Mouse (Mus musculus): Measurements from ENCODE around the gene Ddhd1.
A peak's percentile ranks its signal among the peaks of the same experiment; 100 is the strongest.

Ddhd1 gene

DNA sequence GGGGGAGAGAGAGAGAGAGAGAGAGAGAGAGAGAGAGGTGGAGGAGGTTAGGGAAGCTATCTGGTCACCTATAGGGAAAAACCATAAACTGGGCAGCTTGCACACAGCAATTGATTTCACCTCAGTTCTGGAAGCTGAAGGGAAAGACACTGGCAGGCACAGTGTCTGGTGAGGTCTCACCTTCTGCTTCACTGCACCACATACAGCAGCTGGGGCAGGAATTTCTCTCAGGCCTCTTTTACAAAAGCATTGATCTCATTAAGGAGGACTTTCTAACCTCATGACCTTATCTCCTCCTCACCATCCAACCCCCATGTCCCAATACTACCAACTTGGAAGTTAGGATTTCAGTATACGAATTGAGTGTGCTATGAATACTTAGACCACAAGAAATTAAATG, 13.2 kb downstream of the Ddhd1 start:
- no peak for DNase-seq (ENCODE audit: low spot score)

GRCm38 (mm10) chr14:45644202-45644601, 13.7 kb downstream of the Ddhd1 start:
- DNase-seq (ENCODE audit: low spot score) = no peak

DNA sequence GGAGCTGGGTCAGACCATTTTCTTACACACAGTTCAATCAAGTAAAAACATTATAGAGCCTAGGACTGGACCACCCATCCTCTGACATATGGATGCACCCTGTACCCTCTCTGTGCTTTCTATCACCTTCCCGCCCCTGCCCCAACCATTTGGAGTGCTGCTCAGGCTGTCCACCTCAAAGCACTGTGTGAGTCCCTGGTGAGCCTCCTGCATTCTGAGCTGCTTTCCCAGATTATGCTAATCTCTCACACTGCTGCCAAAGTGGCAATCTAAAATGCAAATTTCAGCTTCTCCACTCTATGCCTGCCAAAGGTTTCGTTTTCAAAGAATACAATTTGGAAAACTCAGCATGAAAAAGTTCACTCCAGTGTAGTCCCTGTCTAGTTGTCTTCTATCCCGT, 14.5 kb downstream of the Ddhd1 start:
- no peak for DNase-seq (ENCODE audit: low spot score)

DNA sequence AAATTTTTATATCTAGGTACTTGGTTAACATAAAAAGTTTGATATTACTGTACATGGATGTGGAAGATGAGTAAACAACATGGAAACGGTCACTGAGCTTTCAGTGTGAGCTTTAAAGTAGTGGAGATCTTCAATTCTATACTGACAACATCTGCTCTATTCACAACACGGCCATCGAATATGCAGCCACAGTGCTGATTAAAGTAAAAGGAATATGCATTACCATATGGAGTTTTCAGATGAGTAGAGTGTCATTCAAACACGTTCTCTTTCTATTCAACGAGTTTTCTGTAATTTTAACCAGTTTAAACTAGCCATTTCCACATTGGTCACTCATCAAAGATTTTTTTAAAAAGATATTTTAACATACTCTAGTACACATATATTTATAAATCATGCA, 15.1 kb downstream of the Ddhd1 start:
- DNase-seq (ENCODE audit: low spot score) = no peak

DNA sequence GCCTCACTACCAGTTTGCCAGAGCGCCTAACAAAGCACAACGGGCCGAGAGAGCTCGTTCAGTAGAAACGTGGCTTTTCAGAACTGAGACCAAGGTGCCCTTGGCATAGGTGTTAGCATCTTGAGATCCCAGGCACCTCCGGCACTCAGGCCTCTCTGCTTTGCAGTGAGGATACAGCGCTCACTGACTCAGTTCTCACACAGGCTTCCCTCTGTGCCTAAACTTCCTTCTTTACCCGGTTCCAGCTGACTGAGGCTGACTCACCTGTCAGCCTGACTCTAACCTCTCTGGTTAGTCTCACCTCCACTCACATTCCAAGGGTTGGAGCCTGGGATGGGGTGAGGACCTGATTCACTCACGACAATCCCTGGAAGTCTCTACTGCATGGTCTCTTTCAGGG, 15.7 kb downstream of the Ddhd1 start:
- DNase-seq (ENCODE audit: low spot score) = no peak

GRCm38 (mm10) chr14:45638717-45639116, 19.2 kb downstream of the Ddhd1 start:
- peak; percentile 19 for DNase-seq (ENCODE audit: low spot score)

- DNase-seq (ENCODE audit: low spot score) = no peak
Measured at GRCm38 (mm10) chr14:45635496-45635895, 22.4 kb downstream of the Ddhd1 start.

DNA sequence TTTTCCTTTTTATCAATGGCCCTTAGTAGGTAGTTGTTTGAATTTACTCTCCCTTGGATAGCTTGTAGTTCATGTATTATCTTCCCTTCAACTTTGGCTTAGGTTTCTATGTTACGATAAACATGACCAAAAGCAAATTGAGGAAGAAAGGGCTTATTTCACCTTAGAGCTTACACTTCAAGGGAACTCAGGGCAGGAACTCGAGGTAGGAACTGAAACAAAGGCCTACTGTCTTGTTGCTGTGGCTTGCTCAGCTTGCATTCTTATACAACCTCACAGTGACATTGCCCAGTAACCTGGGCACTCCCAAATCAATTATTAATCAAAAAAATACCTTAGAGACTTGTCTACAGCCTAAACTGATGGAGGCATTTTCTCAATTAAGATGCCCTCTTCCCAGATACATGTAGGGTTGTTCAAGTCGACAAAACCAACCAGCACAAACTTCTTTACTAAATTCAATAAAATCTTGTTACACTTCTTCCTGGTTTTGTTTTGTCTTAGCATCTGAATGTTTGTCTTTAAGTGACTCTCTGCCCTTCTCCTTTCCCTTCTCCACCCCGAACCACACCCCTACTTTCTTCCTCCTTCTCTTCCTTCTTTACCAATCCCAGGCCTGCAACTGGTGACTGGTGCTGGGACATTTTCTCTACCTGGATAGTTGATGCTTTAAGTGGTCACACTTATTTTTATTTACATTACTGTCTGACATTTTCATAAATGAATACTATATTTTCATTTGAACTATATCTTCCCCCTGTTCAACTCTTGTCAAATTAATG, 25.0 kb downstream of the Ddhd1 start:
- DNase-seq (ENCODE audit: low spot score) = no peak

GRCm38 (mm10) chr14:45630544-45630943, 27.4 kb downstream of the Ddhd1 start:
- DNase-seq (ENCODE audit: low spot score) = no peak

GRCm38 (mm10) chr14:45629938-45630337, 28.0 kb downstream of the Ddhd1 start:
- no peak for DNase-seq (ENCODE audit: low spot score)

GRCm38 (mm10) chr14:45618351-45618750, 39.6 kb downstream of the Ddhd1 start:
- DNase-seq (ENCODE audit: low spot score) = peak; percentile 55

DNA sequence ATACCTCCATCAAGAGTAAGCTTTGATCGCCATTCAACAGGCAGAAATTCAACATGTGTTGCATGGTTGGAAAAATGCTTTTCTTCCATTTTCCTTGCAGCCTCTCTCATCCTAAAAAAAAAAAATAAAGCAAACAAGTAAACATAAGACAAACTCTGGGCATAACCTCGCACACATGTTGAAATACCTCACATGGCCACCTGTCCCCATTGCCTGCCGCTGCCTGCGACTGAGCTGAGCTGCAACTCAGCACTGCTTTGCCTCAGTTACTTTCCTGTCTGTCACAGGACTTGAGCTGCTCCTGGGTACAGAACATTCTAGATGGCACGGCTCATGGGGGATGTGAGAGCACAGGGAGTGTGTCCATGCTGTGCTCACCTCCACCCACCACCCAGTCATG, 41.4 kb downstream of the Ddhd1 start:
- no peak for DNase-seq (ENCODE audit: low spot score)

DNA sequence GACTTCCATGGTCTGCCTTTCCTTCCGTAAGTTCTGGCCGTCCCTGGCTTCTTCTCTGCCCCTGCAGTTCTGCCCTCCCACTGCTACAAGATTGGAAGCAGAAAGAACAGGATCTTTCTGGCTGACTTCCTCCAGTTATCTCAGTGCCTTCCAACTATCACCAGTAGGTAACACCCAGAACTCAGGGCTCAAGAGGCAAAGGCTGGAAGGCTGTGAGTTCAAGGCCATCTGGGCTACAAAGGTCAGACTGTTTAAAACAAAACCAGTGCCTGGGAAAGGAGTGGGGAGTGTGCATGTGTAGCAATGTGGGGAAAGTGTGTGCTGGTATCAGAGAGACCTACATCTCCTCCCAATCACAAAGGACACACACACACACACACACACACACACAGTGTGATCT, 42.2 kb downstream of the Ddhd1 start:
- DNase-seq (ENCODE audit: low spot score) = no peak

DNA sequence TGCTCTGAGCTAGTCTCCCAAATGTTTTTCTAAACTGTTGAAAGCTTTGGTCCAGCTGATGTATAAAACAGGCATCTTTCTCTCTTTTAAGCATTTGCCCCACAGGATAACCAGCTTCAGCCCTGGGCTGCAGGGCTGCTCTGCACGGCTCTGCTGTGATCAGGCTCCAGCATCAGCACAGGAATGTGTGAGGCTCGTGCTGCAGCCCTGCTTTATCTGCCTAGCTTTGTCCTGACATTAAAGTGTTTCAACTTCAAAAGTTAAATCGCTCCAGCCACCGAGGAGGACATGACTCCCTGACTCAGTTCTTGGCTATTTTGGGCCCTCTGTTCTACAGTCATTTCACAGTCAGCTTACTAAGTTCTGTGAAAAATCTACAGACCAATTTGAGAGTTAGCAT, 43.1 kb downstream of the Ddhd1 start:
- DNase-seq (ENCODE audit: low spot score) = no peak

GRCm38 (mm10) chr14:45614406-45614805, 43.5 kb downstream of the Ddhd1 start:
- DNase-seq (ENCODE audit: low spot score) = no peak

DNA sequence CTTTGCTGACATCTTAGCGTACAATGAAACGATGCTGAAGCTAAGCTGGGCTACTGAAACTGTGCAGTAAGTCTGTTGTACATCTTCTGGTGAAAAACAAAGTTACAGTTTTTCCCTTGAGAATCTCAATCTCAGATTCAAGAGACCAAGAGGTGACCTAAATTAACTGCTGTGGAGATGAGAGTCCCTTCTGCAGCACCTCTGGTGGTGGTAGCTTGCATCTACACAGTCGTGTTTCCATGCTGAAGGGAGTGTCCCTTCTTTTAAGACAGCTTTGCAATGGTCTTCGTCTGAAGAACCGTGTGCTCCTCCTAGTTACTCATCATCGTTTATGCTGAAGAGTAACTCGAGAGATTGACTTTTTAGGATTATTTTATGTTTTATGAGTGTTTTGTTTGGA, 46.3 kb downstream of the Ddhd1 start:
- DNase-seq (ENCODE audit: low spot score) = no peak

GRCm38 (mm10) chr14:45602002-45602401, 55.9 kb downstream of the Ddhd1 start:
- DNase-seq (ENCODE audit: low spot score) = peak; percentile 63

- no peak for DNase-seq (ENCODE audit: low spot score)
Measured at GRCm38 (mm10) chr14:45600587-45600986, 57.4 kb downstream of the Ddhd1 start.

DNA sequence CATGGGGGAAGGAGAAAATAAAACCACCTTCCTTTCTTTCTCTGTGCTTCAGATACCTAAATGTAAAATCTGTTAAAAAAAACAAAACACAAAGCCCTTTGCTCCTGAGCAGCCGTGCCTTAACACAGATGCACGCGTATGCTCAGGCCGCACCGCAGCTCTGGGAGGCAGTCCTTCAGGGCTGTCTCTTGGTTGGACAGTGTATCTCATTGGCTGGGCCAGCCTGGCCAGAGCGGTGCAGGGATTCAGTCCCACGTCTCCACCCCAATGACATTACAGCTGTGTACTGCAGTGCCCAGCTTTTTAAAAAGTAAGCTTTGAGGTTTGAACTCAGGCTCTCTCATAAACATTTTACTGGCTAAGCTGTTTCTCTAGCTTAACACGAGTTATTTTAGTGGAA, 60.1 kb downstream of the Ddhd1 start:
- no peak for DNase-seq (ENCODE audit: low spot score)

DNA sequence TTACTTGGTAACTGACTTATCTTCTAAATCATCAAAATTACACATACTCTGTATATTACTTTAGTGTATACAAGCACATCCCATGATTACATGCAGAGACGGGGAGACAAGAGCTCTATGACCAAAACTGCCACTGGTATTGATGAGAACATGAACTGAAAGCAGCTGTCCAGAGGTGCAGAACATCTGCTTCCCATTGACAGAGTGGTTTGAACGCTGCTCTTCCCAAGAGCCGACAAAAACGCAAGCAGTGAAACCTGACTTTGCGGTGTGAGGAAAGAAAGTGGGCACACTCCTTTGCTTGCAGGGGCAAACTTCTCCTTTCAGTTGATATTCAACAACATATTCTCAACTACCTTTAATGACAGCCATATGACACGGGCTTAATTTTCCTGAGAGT, 64.7 kb downstream of the Ddhd1 start:
- DNase-seq (ENCODE audit: low spot score) = no peak

- no peak for DNase-seq (ENCODE audit: low spot score)
Measured at GRCm38 (mm10) chr14:45588403-45588802, 69.5 kb downstream of the Ddhd1 start.

GRCm38 (mm10) chr14:45587536-45587935, 70.4 kb downstream of the Ddhd1 start:
- DNase-seq (ENCODE audit: low spot score) = no peak

- DNase-seq (ENCODE audit: low spot score) = no peak
Measured at GRCm38 (mm10) chr14:45583494-45584027, 74.4 kb downstream of the Ddhd1 start.
